Mouse (Mus musculus): ENCODE measurements at regions not wholly inside any gene's neighbourhood (a gene's known extent, or its start where the extent isn't known, plus 50 kb on each side); places are given as distances from the start of the nearest gene placed in this dataset.

DNA sequence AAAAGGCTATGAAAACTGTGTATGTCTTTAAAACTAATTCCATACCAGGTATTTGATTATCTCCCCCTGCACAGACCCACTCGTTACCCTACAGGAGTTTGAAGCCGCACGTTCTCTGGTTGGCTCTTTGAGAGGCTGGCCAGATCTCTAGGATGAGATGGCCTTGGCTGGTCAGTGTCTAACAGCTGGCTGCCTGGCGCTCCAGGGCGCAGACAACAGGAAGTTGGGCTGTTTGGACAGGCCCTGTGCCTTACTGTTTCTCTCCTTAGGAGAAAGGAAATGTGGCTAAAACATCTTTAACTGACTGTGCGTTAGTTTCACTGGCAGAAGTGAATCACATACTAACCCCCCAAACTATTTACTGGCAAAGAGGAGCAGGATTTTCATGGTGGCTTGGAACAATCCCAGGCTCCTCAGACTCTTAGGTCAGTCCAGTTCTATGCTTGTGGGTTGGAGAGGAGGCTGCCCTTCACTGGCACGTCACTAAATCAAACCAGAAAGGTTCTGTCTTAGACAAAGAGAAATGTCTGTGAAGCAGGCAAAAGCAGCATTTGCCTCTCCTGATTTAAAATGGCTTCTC, 258.7 kb upstream of the Hnrnpa3 start:
- H3K4me1 ChIP-seq: peaks cover 7% of the 10 kb centered on the region; the same call in 1 of the 2 replicates
- H3K9me3 ChIP-seq: no peaks in the 10 kb centered on the region
- no peak overlapping the region for H3K4me2 ChIP-seq
- H3K36me3 ChIP-seq (replicated peaks): no peaks in the 10 kb centered on the region
- H3K27ac ChIP-seq: no peak overlapping the region
- 86% methylated on average over 7 of the region's 7 CpGs for WGBS
- no peak for ATAC-seq (replicated peaks)
- H3K4me3 ChIP-seq: no peak overlapping the region
- H3K27me3 ChIP-seq (replicated peaks): no peaks in the 10 kb centered on the region
- H3K9ac ChIP-seq: no peak overlapping the region

DNA sequence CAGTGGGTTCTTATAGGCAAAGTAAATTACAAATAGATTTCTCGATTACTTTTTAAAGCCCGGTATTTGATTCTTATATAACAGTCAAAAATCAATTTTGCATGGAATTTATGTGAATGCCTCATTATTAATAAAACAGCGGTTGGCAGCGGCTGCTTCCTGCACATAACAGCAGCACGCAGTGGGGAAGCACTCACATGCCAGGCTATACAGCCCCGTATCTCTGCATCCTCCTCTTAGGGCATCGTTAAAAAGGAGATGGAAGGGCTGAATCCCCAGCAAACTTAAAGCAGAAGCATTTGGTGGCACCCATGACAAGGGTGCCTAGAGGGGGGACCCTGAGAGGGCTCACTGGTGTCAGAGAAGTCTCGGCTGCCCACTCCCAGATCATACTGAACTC, 255.3 kb upstream of the Hnrnpa3 start:
- peak; percentile 48; the same call in 1 of the 2 replicates for ATAC-seq (replicated peaks)
- Histone ChIP-seq H3K27ac (peak overlapping the region; percentile 62), H3K4me2 (no peak overlapping the region), H3K27me3 (replicated peaks) (no peaks in the 10 kb centered on the region), H3K9me3 (no peaks in the 10 kb centered on the region), H3K4me1 (peaks cover 17% of the 10 kb centered on the region), H3K9ac (no peak overlapping the region), H3K36me3 (replicated peaks) (no peaks in the 10 kb centered on the region), H3K4me3 (no peak overlapping the region)
- WGBS: 58% methylated on average over 8 of the region's 8 CpGs

GRCm38 (mm10) chr2:75405524-75406214, 253.4 kb upstream of the Hnrnpa3 start:
- ATAC-seq (replicated peaks): no peak; the same call in 1 of the 2 replicates
- H3K9ac ChIP-seq: no peak overlapping the region
- H3K27ac ChIP-seq: no peak overlapping the region
- H3K9me3 ChIP-seq: no peaks in the 10 kb centered on the region
- H3K27me3 ChIP-seq (replicated peaks): no peaks in the 10 kb centered on the region
- H3K4me3 ChIP-seq: no peak overlapping the region
- H3K4me2 ChIP-seq: no peak overlapping the region
- 43% methylated on average over 13 of the region's 13 CpGs for WGBS
- no peaks in the 10 kb centered on the region for H3K36me3 ChIP-seq (replicated peaks)
- peaks cover 17% of the 10 kb centered on the region for H3K4me1 ChIP-seq

DNA sequence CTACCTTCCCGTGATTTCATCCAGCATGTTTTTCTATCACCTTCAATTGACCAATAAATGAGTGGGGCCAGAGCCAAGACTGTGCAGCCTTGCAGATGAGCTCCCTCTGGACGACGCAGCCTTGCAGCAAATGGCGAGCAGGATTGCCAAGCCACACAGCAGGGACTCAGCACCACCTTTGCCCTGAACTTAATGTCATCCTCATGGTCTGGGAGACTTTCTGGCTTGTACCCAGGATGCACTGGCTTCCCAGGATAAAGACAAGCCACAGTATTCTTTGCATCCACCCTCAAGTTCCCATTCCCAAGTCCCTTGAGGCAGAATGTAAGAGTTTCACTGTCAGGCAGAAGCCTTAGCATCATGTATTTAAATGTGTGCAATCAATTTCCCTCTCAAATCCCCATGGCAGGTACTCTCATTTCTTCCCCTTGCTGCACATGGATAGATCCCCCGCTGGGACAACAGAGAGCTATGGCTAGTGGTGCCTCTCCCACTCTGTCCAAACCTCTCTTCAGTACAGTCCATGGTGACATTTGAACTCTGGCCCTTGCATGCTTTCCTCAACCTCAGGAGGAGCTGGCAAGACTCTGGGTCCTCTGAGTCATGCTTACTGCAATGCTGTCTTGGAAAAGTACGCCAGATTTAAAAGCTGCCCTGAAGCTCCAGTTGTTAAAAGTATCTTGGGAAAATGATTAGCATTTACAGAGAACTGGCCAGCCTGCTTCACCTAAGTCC, 252.2 kb upstream of the Hnrnpa3 start:
- H3K27ac ChIP-seq: peak overlapping the region; percentile 22; the same call in 1 of the 2 replicates
- 0 out of 2 replicates have a peak, but pooled peaks have one; percentile 18 for ATAC-seq (replicated peaks)

DNA sequence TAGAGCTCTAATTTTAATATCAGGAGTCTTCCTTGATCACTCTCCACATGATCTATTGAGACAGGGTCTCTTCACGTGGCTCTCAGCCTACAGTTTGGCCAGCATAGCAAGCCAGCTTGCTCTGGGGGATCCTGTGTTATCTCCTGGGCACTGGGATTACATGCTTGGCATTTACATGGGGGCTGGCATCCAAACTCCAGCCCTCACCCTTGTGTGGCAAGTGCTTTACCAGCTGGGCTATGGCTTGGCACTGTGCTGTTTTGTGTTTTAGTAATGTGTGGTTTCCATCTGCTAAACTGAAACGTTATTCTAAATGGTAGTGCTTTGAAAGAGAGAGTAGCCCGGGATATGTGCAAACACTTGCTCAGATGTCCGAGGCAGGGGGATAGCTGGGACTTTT, 251.5 kb upstream of the Hnrnpa3 start:
- Histone ChIP-seq H3K9ac (no peak overlapping the region), H3K36me3 (replicated peaks) (no peaks in the 10 kb centered on the region), H3K4me3 (no peak overlapping the region), H3K9me3 (no peaks in the 10 kb centered on the region), H3K27ac (peak overlapping the region; percentile 13; the same call in 1 of the 2 replicates), H3K27me3 (replicated peaks) (no peaks in the 10 kb centered on the region), H3K4me1 (peaks cover 17% of the 10 kb centered on the region), H3K4me2 (no peak overlapping the region)
- WGBS: 64% methylated on average over 4 of the region's 4 CpGs
- ATAC-seq (replicated peaks): 0 out of 2 replicates have a peak, but pooled peaks have one; percentile 24

More for the DNA sequence above, 252.2 kb upstream of the Hnrnpa3 start:
- Histone ChIP-seq H3K4me2 (no peak overlapping the region), H3K4me3 (no peak overlapping the region), H3K36me3 (replicated peaks) (no peaks in the 10 kb centered on the region), H3K27me3 (replicated peaks) (no peaks in the 10 kb centered on the region), H3K4me1 (peaks cover 17% of the 10 kb centered on the region), H3K9me3 (no peaks in the 10 kb centered on the region), H3K9ac (no peak overlapping the region)
- WGBS: 58% methylated on average over 6 of the region's 6 CpGs

DNA sequence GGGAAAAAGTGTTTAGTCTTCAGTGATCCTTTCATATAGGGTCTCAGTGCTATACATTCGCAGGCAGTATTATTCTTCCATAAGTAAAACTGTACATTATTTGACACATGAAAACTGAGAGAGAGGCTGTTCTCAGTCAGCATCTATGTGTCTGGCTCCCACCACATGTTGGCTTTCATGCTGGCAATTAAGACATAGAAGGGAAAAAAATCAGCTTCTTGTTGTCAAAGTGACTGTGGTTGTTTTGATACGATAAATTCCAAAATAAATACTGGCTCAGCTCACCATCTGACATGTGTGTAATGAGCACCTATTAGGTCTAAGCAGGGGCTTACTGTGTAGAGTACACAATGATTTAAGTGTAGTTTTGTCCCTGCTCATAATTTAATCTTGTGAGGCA, 251.0 kb upstream of the Hnrnpa3 start:
- H3K4me2 ChIP-seq: no peak overlapping the region
- 87% methylated on average over 2 of the region's 2 CpGs for WGBS
- H3K9ac ChIP-seq: no peak overlapping the region
- H3K4me1 ChIP-seq: peaks cover 17% of the 10 kb centered on the region
- no peaks in the 10 kb centered on the region for H3K9me3 ChIP-seq
- no peak for ATAC-seq (replicated peaks)
- no peaks in the 10 kb centered on the region for H3K27me3 ChIP-seq (replicated peaks)
- no peak overlapping the region for H3K4me3 ChIP-seq
- H3K27ac ChIP-seq: no peak overlapping the region
- H3K36me3 ChIP-seq (replicated peaks): no peaks in the 10 kb centered on the region

DNA sequence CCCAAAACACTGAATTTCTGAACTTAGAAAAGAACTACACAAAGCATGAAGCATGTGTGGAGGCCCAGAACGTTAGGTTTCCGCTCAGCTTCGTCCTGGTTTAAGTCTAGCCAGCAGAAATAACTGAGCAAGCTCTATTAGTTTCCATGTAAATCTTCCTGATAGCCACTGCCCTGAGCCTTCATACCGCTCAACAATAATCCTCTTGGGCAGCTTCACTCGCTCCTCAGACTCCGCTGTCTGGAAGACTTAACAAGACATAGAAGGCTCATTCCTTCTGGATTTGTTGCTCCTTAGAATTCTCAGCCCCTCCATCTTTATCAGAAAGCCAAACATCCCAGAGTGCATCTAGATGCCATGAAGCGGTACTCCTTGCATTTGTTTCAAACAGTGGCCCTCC, 249.3 kb upstream of the Hnrnpa3 start:
- Histone ChIP-seq H3K9ac (no peak overlapping the region), H3K4me3 (no peak overlapping the region), H3K4me1 (peaks cover 10% of the 10 kb centered on the region), H3K27ac (no peak overlapping the region), H3K4me2 (no peak overlapping the region), H3K36me3 (replicated peaks) (no peaks in the 10 kb centered on the region), H3K9me3 (no peaks in the 10 kb centered on the region), H3K27me3 (replicated peaks) (no peaks in the 10 kb centered on the region)
- ATAC-seq (replicated peaks): no peak
- 80% methylated on average over 7 of the region's 7 CpGs for WGBS

DNA sequence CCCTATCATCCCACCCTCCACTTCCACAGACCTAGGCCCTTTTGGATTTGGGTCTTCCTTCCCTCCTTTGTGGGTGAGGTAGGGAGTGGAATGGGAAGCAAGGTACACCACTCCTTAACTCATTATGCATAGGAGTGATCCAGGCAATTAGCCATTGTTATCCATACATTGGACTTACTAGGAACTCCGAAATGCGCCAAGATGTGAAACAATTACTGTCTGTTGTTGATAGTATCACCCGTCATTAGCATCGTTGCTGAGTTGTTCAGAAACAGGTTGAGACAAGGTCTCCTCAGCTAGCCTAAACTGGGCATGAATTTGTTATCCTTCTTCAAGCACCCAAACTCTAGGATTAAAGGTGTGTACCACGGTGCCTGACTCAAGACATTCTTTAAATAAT, 246.3 kb upstream of the Hnrnpa3 start:
- Histone ChIP-seq H3K9ac (no peak overlapping the region), H3K27ac (no peak overlapping the region), H3K4me2 (no peak overlapping the region), H3K4me3 (no peak overlapping the region), H3K27me3 (replicated peaks) (no peaks in the 10 kb centered on the region), H3K4me1 (no peaks in the 10 kb centered on the region), H3K9me3 (no peaks in the 10 kb centered on the region), H3K36me3 (replicated peaks) (no peaks in the 10 kb centered on the region)
- no peak for ATAC-seq (replicated peaks)
- WGBS: 86% methylated on average over 5 of the region's 5 CpGs

DNA sequence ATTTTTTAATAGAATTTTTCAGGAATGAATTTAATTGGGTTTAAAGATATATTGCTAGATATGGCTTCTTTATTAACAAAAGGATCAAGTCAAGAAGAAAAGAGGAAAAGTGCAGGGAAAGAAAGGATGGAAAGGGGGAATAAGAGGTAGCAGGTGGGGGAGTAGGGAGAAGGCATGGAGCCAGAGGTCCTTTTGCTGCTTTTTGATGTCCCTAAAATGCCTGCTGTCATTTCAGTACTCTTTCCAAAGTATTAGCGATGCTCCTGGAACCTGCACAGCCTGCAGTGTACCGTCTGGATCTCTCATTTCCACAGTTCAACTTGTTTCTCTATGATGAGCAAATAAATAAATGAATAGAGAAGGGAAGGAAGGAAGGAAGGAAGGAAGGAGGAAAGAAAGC, 240.4 kb upstream of the Hnrnpa3 start:
- H3K36me3 ChIP-seq (replicated peaks): no peaks in the 10 kb centered on the region
- no peak for ATAC-seq (replicated peaks)
- no peak overlapping the region for H3K27ac ChIP-seq
- WGBS: 79% methylated on average over 2 of the region's 2 CpGs
- no peaks in the 10 kb centered on the region for H3K27me3 ChIP-seq (replicated peaks)
- no peaks in the 10 kb centered on the region for H3K9me3 ChIP-seq
- no peak overlapping the region for H3K9ac ChIP-seq
- H3K4me3 ChIP-seq: no peak overlapping the region
- H3K4me1 ChIP-seq: peaks cover 11% of the 10 kb centered on the region
- H3K4me2 ChIP-seq: no peak overlapping the region

DNA sequence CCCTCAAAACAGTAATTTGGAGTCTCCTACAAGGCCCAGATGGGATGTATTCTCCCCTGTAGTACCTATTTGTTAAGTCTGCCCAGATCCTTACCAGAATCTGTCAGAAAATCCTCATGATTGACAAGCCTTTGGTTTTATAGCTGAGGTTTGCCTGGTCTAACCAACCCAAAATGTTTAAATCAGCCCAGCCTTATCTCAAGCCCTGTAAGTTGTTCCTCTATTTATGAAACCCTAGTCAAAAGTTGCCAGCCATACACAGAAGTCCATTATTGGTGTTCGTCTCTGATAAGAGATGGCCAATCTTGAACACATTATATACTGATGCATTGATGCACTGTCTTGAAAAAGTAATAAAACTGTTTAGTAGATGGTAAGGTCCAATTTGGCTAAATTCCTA, 239.9 kb upstream of the Hnrnpa3 start:
- H3K4me3 ChIP-seq: no peak overlapping the region
- no peaks in the 10 kb centered on the region for H3K36me3 ChIP-seq (replicated peaks)
- WGBS: 94% methylated on average over 1 of the region's 1 CpGs
- H3K4me2 ChIP-seq: no peak overlapping the region
- no peaks in the 10 kb centered on the region for H3K27me3 ChIP-seq (replicated peaks)
- ATAC-seq (replicated peaks): no peak
- no peak overlapping the region for H3K27ac ChIP-seq
- H3K9me3 ChIP-seq: no peaks in the 10 kb centered on the region
- H3K9ac ChIP-seq: no peak overlapping the region
- peaks cover 15% of the 10 kb centered on the region for H3K4me1 ChIP-seq

- WGBS: 50% methylated on average over 20 of the region's 20 CpGs
- Histone ChIP-seq H3K27me3 (replicated peaks) (no peaks in the 10 kb centered on the region), H3K27ac (peak overlapping the region; percentile 82), H3K4me3 (no peak overlapping the region), H3K4me2 (0 out of 2 replicates have a peak overlapping the region, but pooled peaks have one; percentile 12), H3K9ac (no peak overlapping the region), H3K4me1 (peaks cover 33% of the 10 kb centered on the region), H3K36me3 (replicated peaks) (no peaks in the 10 kb centered on the region), H3K9me3 (no peaks in the 10 kb centered on the region)
- peak; percentile 38; the same call in 1 of the 2 replicates for ATAC-seq (replicated peaks)
Measured at GRCm38 (mm10) chr2:75422798-75423685, 236.0 kb upstream of the Hnrnpa3 start.

DNA sequence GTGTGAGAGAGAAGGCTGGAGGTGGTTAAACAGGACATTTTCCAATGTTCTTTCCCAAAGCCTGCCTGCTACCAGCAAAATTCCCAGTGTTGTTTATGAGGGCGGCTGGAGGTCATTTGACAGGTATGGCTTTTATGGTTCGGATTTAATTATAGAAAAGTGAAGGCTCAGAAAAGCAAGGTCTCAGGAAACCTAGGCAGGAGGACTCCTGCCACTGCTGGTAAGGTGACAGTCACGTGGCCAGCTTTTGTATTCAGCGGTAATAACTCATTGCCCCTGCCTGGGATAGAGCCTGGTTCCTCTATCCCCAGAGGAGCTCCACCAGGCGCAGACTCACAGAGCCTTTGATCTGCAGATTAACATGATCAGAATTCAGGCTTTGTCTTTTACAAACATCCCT, 235.2 kb upstream of the Hnrnpa3 start:
- Histone ChIP-seq H3K27me3 (replicated peaks) (no peaks in the 10 kb centered on the region), H3K36me3 (replicated peaks) (no peaks in the 10 kb centered on the region), H3K9ac (no peak overlapping the region), H3K27ac (peak overlapping the region; percentile 82), H3K9me3 (no peaks in the 10 kb centered on the region), H3K4me3 (no peak overlapping the region), H3K4me1 (peaks cover 33% of the 10 kb centered on the region), H3K4me2 (peak overlapping the region; percentile 11)
- 14% methylated on average over 5 of the region's 5 CpGs for WGBS
- ATAC-seq (replicated peaks): peak; percentile 83
